Mouse (Mus musculus) effector memory CD4-positive, alpha-beta T cell, adult 5 months (primary cell): ENCODE data around the gene Actbl2. TPM values are rescaled to one million over a fixed set of nuclear protein-coding genes. Genes with fewer than 3 reads are reported as not detected.

ENCODE experiments used
- polyA plus RNA-seq: library from polyadenylated mRNA; unstranded; fragments of 100-300 nt; shearing (Covaris generic); gene quantifications from one replicate; pipeline ENCODE4 v1.2.1, GENCODE M21; 2017

Actbl2 gene
- not detected for polyA plus RNA-seq

GRCm38 (mm10) chr13:111254713-111255112 lies at the start of gene Actbl2:
Gene Actbl2 (plus strand): TSS chr13:111255013.

Other genes with a start within 250 kb of the Actbl2 start
- 271 TPM for gene Gpbp1, start 235.1 kb downstream of the Actbl2 start, polyA plus RNA-seq